Mouse (Mus musculus): ENCODE data around the gene Pnpla7. TPM values are rescaled to one million over a fixed set of nuclear protein-coding genes. Genes with fewer than 3 reads are reported as not detected.
"Not testable (repeated sequence)": the region's sequence is repeated elsewhere in the genome, so short reads cannot be mapped to it uniquely, and the experiment has no call there.

Gene Pnpla7
- polyA plus RNA-seq (2017; shearing (Covaris generic)), result 100 to 1,000 TPM in 1 of 2 experiments, 10 to 100 TPM in 1; 65.8 to 117 TPM

- ATAC-seq, result peak; percentile 62
Measured at GRCm38 (mm10) chr2:24975704-24976297, at the start of gene Pnpla7. Gene Pnpla7 (plus strand): TSS chr2:24976033.

GRCm38 (mm10) chr2:24926345-24926964 is 49.4 kb upstream of the Pnpla7 start:
- no peak for ATAC-seq

GRCm38 (mm10) chr2:24926965-24927358 is 48.9 kb upstream of the Pnpla7 start:
- ATAC-seq, result no peak

DNA sequence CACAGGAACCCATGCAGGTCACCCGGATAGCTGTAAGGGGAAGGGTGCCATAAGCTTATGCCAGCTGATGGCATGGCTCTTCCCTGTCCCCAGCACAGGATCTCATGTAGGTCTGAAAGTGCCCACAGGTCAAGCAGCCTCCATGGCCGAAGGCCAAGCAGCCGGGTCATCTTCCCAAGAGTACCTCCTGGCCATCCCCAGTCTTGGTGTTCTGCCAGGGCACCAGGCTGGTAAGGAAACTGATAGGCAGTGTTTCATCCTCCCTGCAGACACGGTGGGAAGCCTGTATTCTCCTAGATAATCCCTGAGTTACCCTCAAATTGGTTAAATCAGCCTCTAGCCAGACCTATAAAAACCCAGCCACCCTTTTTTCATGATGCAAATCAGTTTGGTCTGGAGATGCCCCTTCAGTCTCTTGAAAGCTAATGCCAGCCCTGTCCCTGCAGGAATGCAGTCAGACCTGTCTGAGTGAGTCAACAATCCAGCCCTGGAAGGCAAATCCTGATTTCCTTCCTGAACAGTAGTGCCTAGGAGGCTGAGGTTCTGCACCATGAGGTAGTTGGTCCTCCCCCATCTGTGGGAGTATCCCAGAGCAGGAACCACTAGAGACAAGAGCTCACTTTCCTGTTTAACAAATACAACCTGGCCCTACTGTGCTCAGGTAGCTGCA is 47.9 kb upstream of the Pnpla7 start:
- no peak for ATAC-seq

DNA sequence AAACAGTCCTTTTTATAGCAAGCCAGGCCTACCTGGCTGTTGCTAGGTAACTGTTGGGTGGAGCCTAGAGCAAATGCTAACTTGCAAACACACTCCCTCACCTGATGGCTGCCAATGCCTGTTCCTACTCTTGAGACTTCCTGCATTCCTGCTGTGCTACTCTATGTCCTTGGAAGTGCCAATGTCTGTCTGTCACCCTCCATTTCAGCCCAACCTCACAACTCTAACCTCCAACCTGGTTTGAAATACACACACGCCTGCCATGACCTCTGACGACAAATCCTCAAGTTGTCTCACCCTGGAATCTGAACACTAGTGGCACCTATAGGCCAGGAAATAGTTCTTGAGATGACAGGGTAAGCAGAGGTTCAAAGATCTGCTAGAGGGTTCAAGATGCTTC is 46.7 kb upstream of the Pnpla7 start:
- peak; percentile 62 for ATAC-seq

- peak; percentile 85 for ATAC-seq
Measured at GRCm38 (mm10) chr2:24929593-24929992, 46.2 kb upstream of the Pnpla7 start.

GRCm38 (mm10) chr2:24934441-24934963 is 41.3 kb upstream of the Pnpla7 start:
- peak; percentile 53 for ATAC-seq

- peak; percentile 82 for ATAC-seq
Measured at GRCm38 (mm10) chr2:24935057-24935796, 40.6 kb upstream of the Pnpla7 start, which contains the start of gene Arrdc1. Gene Arrdc1 (minus strand): TSS chr2:24935252.

GRCm38 (mm10) chr2:24942092-24942491 is 33.7 kb upstream of the Pnpla7 start:
- no peak for ATAC-seq

GRCm38 (mm10) chr2:24944304-24944703 is 31.5 kb upstream of the Pnpla7 start:
- ATAC-seq, result peak; percentile 57

- ATAC-seq, result peak; percentile 97
Measured at GRCm38 (mm10) chr2:24949421-24950188, 26.2 kb upstream of the Pnpla7 start, which contains the start of gene Zmynd19. Gene Zmynd19 (plus strand): TSS chr2:24949792.

GRCm38 (mm10) chr2:24950189-24950535 is 25.7 kb upstream of the Pnpla7 start:
- ATAC-seq, result peak; percentile 9

DNA sequence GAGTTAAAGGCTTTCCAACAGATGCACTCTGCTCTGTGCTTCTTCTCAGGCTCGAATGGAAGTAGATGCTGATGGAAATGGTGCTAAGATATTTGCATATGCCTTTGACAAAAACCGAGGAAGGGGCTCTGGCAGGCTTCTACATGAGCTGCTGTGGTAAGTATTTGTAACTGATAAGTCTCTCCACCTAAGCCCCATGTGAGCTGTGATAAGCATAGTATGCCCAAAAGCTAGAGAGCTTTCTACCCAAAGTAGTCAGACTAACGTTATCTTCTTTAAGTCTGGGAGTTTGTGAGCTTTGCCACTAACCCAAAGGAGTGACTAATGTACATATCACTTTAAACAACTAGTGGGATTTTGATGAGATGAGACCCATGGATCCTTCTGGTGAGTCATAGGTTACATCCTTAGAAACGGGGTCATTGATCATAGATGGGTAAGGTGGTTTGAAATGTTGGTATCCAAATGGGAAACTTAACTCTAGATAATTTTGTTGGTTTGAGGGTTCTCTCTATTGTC is 23.2 kb upstream of the Pnpla7 start:
- no peak for ATAC-seq

- ATAC-seq, result no peak
Measured at GRCm38 (mm10) chr2:24960910-24961309, 14.9 kb upstream of the Pnpla7 start.

- peak; percentile 99 for ATAC-seq
Measured at GRCm38 (mm10) chr2:24962304-24963000, 13.4 kb upstream of the Pnpla7 start, which contains the start of gene Dph7. Gene Dph7 (plus strand): TSS chr2:24962400.

DNA sequence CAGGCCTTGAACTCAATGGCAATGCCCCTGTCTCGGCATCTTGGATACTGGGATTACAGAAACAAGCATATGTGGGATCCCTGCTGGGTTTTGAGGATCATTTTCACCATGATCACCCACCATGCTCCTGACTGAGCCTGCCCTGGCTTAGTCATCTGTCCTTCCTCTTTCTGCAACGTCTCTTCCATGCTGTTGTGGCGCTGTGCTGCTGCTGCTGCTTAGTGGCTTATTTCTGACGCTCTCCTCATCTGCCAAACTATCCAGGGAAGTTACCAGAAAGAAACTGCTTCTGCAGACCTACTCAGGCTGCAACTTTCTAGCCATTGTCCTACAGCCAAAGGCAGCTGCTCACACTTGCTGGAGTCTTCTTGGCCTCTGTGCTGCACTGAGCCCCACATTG is 5.4 kb upstream of the Pnpla7 start:
- ATAC-seq, result no peak

GRCm38 (mm10) chr2:24974452-24974851 is 1.4 kb upstream of the Pnpla7 start:
- ATAC-seq, result not testable (repeated sequence)

DNA sequence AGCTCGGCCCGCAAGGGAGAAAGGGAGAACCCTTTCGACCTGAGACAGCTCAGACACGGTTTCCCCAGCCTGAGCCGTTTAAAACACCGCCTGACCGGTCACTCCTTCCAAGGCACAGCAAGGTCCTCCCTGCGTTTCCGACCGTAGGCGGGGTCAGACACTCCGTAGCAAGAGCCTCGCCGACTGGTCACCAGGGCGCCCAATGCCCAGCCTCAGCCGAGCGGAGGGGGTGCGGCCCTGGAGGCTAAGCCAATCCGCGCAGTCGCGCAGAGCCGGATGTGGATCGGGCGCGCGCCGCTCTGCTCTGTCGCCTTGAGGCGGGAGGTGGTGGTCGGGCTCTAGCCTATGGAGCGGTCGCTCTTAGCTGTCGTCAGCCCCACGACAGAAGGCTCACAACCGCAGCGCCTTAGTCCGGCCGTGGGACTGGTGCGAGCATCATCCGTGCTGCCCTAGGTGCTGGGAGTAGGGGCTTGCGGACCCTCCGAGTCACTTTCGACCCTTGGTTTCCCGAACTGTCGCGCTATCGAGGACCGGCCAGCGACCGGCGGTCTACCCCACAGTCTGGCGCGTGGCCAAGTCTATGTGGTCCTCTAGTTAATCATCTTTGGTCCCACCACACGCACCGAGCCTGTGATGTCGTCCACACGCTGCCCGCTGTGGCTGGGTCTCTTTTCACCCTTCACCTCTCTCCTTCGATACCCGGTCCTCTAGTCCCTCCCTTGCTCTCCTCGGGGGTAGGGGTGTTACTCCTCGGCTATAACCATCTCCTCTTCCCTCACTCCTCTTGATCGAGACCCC is 728 bp upstream of the Pnpla7 start, which contains the start of gene Mrpl41:
Gene Mrpl41, minus strand, starts transcription at position 193 of the 798 bp plus-strand sequence.
- peak; percentile 89 for ATAC-seq

DNA sequence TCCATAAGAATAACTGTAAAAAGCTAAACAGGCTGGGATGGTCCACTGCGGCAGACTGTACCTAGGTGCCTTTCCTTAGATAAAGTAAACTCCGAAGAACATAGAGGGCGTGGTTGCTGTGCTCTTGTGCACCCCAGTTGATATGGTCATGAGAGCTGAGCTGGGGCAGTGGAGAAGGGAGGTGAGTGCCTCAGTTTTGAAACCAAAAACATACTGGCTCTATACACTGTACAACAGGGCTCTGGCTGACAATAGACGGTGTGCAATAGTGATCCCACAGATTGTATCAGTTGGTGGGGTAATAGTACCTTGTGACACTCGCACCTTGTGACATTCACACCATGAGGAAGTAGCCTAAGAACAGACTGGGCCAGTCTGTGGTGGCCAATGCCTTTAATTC is 1.1 kb downstream of the Pnpla7 start:
- ATAC-seq, result no peak

- no peak for ATAC-seq
Measured at GRCm38 (mm10) chr2:24987762-24988161, 11.9 kb downstream of the Pnpla7 start.
